Mouse (Mus musculus): ENCODE results near the gene Chd4. TPM values are rescaled to one million over a fixed set of nuclear protein-coding genes. Genes with fewer than 3 reads are reported as not detected.

Gene Chd4
- polyA plus RNA-seq, 1 experiment: 99.7 TPM

DNA sequence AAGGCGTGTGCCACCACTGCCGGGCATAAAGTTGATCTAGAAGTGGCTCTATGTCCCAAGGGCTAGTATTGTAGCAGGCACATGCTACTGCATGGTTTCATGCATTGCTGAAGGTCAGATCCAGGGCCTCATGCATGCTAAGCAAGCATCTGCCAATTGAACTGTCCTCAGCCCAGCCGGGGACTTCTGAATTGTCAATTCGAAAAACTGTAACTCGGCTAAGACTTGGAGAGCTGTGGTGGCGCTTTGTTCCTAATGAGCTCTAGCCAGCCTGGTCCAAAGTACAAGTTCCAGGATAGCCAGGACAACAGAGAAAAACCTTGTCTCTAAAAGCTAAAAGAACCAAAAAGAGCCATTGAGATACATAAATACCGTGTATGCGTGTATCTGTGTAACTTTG, 23.6 kb downstream of the Chd4 start:
- H3K79me2 ChIP-seq (ENCODE audit: control insufficient read depth, insufficient read depth): no peaks in the 10 kb centered on the region
- no peaks in the 10 kb centered on the region for H3K27me3 ChIP-seq (ENCODE audit: control insufficient read depth, insufficient read depth, insufficient read length)
- no peak overlapping the region for H3ac ChIP-seq (ENCODE audit: control insufficient read depth, insufficient read length, low read depth)
- no peak overlapping the region for H3K4me3 ChIP-seq (ENCODE audit: insufficient read depth, poor library complexity, severe bottlenecking)
- TF ChIP-seq CEBPB (IDR thresholded peaks at IDR 0.05; ENCODE audit: low read depth) (no peak), MAX (IDR thresholded peaks at IDR 0.05) (no peak), MYOD1 (IDR thresholded peaks at IDR 0.05; ENCODE audit: control insufficient read depth, insufficient read length, low read depth) (no peak), CTCF (IDR thresholded peaks at IDR 0.05; ENCODE audit: control insufficient read depth, insufficient read depth, insufficient read length) (no peak)
- H3K79me3 ChIP-seq (ENCODE audit: low read depth): no peaks in the 10 kb centered on the region
- H3K36me3 ChIP-seq (ENCODE audit: control insufficient read depth, insufficient read depth): peaks cover 100% of the 10 kb centered on the region

- Histone ChIP-seq H3K36me3 (ENCODE audit: control insufficient read depth, insufficient read depth) (peaks cover 70% of the 10 kb centered on the region), H3K79me3 (ENCODE audit: low read depth) (peaks cover 17% of the 10 kb centered on the region), H3K27me3 (ENCODE audit: control insufficient read depth, insufficient read depth, insufficient read length) (no peaks in the 10 kb centered on the region), H3K79me2 (ENCODE audit: control insufficient read depth, insufficient read depth) (peaks cover 21% of the 10 kb centered on the region), H3K4me3 (ENCODE audit: insufficient read depth, poor library complexity, severe bottlenecking) (no peak overlapping the region), H3ac (ENCODE audit: control insufficient read depth, insufficient read length, low read depth) (no peak overlapping the region)
- TF ChIP-seq CEBPB (IDR thresholded peaks at IDR 0.05; ENCODE audit: low read depth) (no peak), FOSL1 (IDR thresholded peaks at IDR 0.05; ENCODE audit: insufficient read depth, low read length, poor library complexity, severe bottlenecking) (no peak), MYOD1 (IDR thresholded peaks at IDR 0.05; ENCODE audit: control insufficient read depth, insufficient read length, low read depth) (no peak), MYOG (IDR thresholded peaks at IDR 0.05; ENCODE audit: control insufficient read depth, extremely low read depth, insufficient read length) (no peak), MAX (IDR thresholded peaks at IDR 0.05) (no peak), CTCF (IDR thresholded peaks at IDR 0.05; ENCODE audit: control insufficient read depth, insufficient read depth, insufficient read length) (no peak), USF1 (IDR thresholded peaks at IDR 0.05; ENCODE audit: low read depth) (no peak)
Measured at GRCm38 (mm10) chr6:125128724-125129123, 32.9 kb downstream of the Chd4 start.

DNA sequence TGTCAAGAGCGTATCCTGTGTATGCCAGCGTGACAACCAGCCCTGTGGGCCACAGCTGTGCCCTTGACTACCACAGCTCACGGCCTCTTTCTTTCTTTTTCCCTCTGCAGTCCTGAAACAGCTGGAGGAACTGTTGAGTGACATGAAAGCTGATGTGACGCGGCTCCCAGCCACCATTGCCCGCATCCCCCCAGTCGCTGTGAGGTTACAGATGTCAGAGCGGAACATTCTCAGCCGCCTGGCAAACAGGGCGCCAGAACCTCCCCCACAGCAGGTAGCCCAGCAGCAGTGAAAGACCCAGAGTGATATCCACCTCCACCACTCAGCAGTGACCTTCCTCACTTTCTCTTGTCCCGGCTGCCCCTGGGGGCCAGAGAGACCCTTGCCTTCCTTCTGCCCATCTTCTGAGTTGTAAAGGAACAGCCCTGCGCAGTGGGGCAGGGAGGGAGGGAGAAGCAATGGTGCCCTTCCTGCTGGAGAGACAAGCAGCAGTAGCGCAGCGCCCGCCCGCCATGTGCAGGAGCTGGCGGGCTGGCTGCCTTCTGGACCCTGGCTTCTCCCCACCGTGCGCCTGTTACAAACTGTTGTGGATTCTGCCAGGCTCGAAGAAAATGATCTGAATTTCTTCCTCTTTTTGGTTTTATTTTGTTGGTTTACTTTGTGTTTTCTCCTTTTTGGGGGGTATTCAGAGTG, 34.1 kb downstream of the Chd4 start:
- peaks cover 32% of the 10 kb centered on the region for H3K79me2 ChIP-seq (ENCODE audit: control insufficient read depth, insufficient read depth)
- no peak overlapping the region for H3ac ChIP-seq (ENCODE audit: control insufficient read depth, insufficient read length, low read depth)
- no peak for TF ChIP-seq MAX (IDR thresholded peaks at IDR 0.05)
- no peak for TF ChIP-seq USF1 (IDR thresholded peaks at IDR 0.05; ENCODE audit: low read depth)
- no peak for TF ChIP-seq CTCF (IDR thresholded peaks at IDR 0.05; ENCODE audit: control insufficient read depth, insufficient read depth, insufficient read length)
- TF ChIP-seq MYOG (IDR thresholded peaks at IDR 0.05; ENCODE audit: control insufficient read depth, extremely low read depth, insufficient read length): no peak
- no peak for TF ChIP-seq MYOD1 (IDR thresholded peaks at IDR 0.05; ENCODE audit: control insufficient read depth, insufficient read length, low read depth)
- no peak for TF ChIP-seq CEBPB (IDR thresholded peaks at IDR 0.05; ENCODE audit: low read depth)
- H3K4me3 ChIP-seq (ENCODE audit: insufficient read depth, poor library complexity, severe bottlenecking): no peak overlapping the region
- peaks cover 28% of the 10 kb centered on the region for H3K79me3 ChIP-seq (ENCODE audit: low read depth)
- H3K36me3 ChIP-seq (ENCODE audit: control insufficient read depth, insufficient read depth): peaks cover 70% of the 10 kb centered on the region
- no peaks in the 10 kb centered on the region for H3K27me3 ChIP-seq (ENCODE audit: control insufficient read depth, insufficient read depth, insufficient read length)

GRCm38 (mm10) chr6:125131302-125132156, 35.7 kb downstream of the Chd4 start, which contains the start of gene Nop2:
Gene Nop2 (plus strand): TSS chr6:125131909.
- H3K79me2 ChIP-seq (ENCODE audit: control insufficient read depth, insufficient read depth): peaks cover 48% of the 10 kb centered on the region
- peaks cover 38% of the 10 kb centered on the region for H3K79me3 ChIP-seq (ENCODE audit: low read depth)
- peak within 1 kb of the TSS; percentile 88 for H3ac ChIP-seq (ENCODE audit: control insufficient read depth, insufficient read length, low read depth)
- H3K27me3 ChIP-seq (ENCODE audit: control insufficient read depth, insufficient read depth, insufficient read length): no peaks in the 10 kb centered on the region
- TF ChIP-seq MAX (IDR thresholded peaks at IDR 0.05) (peak; percentile 98), CEBPB (IDR thresholded peaks at IDR 0.05; ENCODE audit: low read depth) (no peak), MYOG (IDR thresholded peaks at IDR 0.05; ENCODE audit: control insufficient read depth, extremely low read depth, insufficient read length) (no peak), USF1 (IDR thresholded peaks at IDR 0.05; ENCODE audit: low read depth) (peak; percentile 87), FOSL1 (IDR thresholded peaks at IDR 0.05; ENCODE audit: insufficient read depth, low read length, poor library complexity, severe bottlenecking) (no peak), CTCF (IDR thresholded peaks at IDR 0.05; ENCODE audit: control insufficient read depth, insufficient read depth, insufficient read length) (no peak)
- peak within 1 kb of the TSS; percentile 91 for H3K4me3 ChIP-seq (ENCODE audit: insufficient read depth, poor library complexity, severe bottlenecking)
- H3K36me3 ChIP-seq (ENCODE audit: control insufficient read depth, insufficient read depth): peaks cover 68% of the 10 kb centered on the region

DNA sequence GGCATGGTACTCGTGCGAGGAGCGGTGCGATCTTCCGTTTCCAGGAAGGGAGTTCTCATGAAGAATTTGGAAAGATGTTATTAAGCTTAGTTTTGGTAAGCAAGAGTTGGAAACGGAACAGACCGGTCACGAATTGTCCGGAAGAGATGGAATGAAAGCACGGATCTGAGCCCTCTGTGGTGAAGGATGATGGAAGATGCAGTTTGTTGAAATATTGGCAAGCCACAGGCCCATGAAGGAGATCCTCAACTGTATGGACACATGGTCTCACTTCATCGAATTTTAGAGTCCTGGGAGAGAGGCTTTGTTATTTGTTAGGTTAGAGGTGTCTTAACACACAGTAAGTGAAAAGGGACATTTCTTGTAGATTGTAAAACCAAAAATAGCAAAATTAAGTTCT, 36.7 kb downstream of the Chd4 start:
- Histone ChIP-seq H3K79me3 (ENCODE audit: low read depth) (peaks cover 44% of the 10 kb centered on the region), H3K4me3 (ENCODE audit: insufficient read depth, poor library complexity, severe bottlenecking) (peak overlapping the region; percentile 91), H3ac (ENCODE audit: control insufficient read depth, insufficient read length, low read depth) (peak overlapping the region; percentile 88), H3K79me2 (ENCODE audit: control insufficient read depth, insufficient read depth) (peaks cover 57% of the 10 kb centered on the region), H3K36me3 (ENCODE audit: control insufficient read depth, insufficient read depth) (peaks cover 67% of the 10 kb centered on the region), H3K27me3 (ENCODE audit: control insufficient read depth, insufficient read depth, insufficient read length) (no peaks in the 10 kb centered on the region)
- TF ChIP-seq MYOD1 (IDR thresholded peaks at IDR 0.05; ENCODE audit: control insufficient read depth, insufficient read length, low read depth) (no peak), MYOG (IDR thresholded peaks at IDR 0.05; ENCODE audit: control insufficient read depth, extremely low read depth, insufficient read length) (no peak), CTCF (IDR thresholded peaks at IDR 0.05; ENCODE audit: control insufficient read depth, insufficient read depth, insufficient read length) (no peak), CEBPB (IDR thresholded peaks at IDR 0.05; ENCODE audit: low read depth) (no peak), FOSL1 (IDR thresholded peaks at IDR 0.05; ENCODE audit: insufficient read depth, low read length, poor library complexity, severe bottlenecking) (no peak), MAX (IDR thresholded peaks at IDR 0.05) (no peak), USF1 (IDR thresholded peaks at IDR 0.05; ENCODE audit: low read depth) (no peak)

Data from C2C12 (cell line).